Mouse (Mus musculus) myocyte (in vitro differentiated cells): ENCODE measurements at regions not wholly inside any gene's neighbourhood (a gene's known extent, or its start where the extent isn't known, plus 50 kb on each side); places are given as distances from the start of the nearest gene placed in this dataset.

ENCODE experiments used
- CEBPB ChIP-seq: IDR thresholded peaks from 2 replicates; pipeline ENCODE4 v1.6.1; 2011; ENCODE audit warnings: mild to moderate bottlenecking, moderate library complexity; ENCODE audit not compliant: poor library complexity, insufficient read depth, severe bottlenecking
- E2F4 ChIP-seq: IDR thresholded peaks from one replicate; pipeline ENCODE4 v1.6.1; 2011; ENCODE audit warnings: mild to moderate bottlenecking, control low read depth, moderate library complexity; ENCODE audit not compliant: insufficient read depth
- MAX ChIP-seq: IDR thresholded peaks from one replicate; pipeline ENCODE4 v1.6.1; 2011; ENCODE audit warnings: low read depth, mild to moderate bottlenecking, control low read depth
- MYOD1 ChIP-seq, 3 experiments: IDR thresholded peaks; one replicate each; pipeline ENCODE4 v1.6.1; 2011; ENCODE audit warnings: control low read depth in 2 of 3, low read depth in 2 of 3, mild to moderate bottlenecking in 2 of 3, moderate library complexity in 1 of 3; ENCODE audit not compliant: insufficient read length in 2 of 3, control insufficient read depth in 1 of 3
- MYOG ChIP-seq, 3 experiments: IDR thresholded peaks; one replicate each; pipeline ENCODE4 v1.6.1; 2011; ENCODE audit warnings: control low read depth in 2 of 3, low read depth in 2 of 3, mild to moderate bottlenecking in 2 of 3; ENCODE audit not compliant: insufficient read length in 2 of 3, control insufficient read depth in 1 of 3, insufficient read depth in 1 of 3
- POLR2A ChIP-seq: IDR thresholded peaks from one replicate; pipeline ENCODE4 v1.6.1; 2011; ENCODE audit warnings: low read depth, mild to moderate bottlenecking, control low read depth, moderate library complexity; ENCODE audit not compliant: insufficient read length
- POLR2AphosphoS2 ChIP-seq: IDR thresholded peaks from one replicate; pipeline ENCODE4 v1.6.1; 2011; ENCODE audit warnings: low read depth, control low read depth; ENCODE audit not compliant: insufficient read length
- SRF ChIP-seq: IDR thresholded peaks from one replicate; pipeline ENCODE4 v1.6.1; 2011; ENCODE audit warnings: low read depth; ENCODE audit not compliant: control insufficient read depth, insufficient read length
- TCF12 ChIP-seq: IDR thresholded peaks from one replicate; pipeline ENCODE4 v1.6.1; 2011; ENCODE audit warnings: mild to moderate bottlenecking, control low read depth; ENCODE audit not compliant: poor library complexity, insufficient read depth, severe bottlenecking
- TCF3 ChIP-seq: IDR thresholded peaks from one replicate; pipeline ENCODE4 v1.6.1; 2011; ENCODE audit warnings: low read depth, control low read depth; ENCODE audit not compliant: insufficient read length
- USF1 ChIP-seq: IDR thresholded peaks from one replicate; pipeline ENCODE4 v1.6.1; 2011; ENCODE audit warnings: low read depth, mild to moderate bottlenecking, control low read depth, moderate library complexity

- no peak for TF ChIP-seq TCF3
- TF ChIP-seq MAX, result no peak
- no peak for TF ChIP-seq POLR2A
- no peak for TF ChIP-seq USF1
- no peak for TF ChIP-seq POLR2AphosphoS2
- TF ChIP-seq SRF, result no peak
- no peak for TF ChIP-seq MYOD1 (IDR thresholded peaks at IDR 0.05; ENCODE audit: control insufficient read depth in 1 of 3, insufficient read length in 2 of 3, low read depth in 2 of 3)
- TF ChIP-seq E2F4, result no peak
- no peak for TF ChIP-seq MYOG (IDR thresholded peaks at IDR 0.05; ENCODE audit: control insufficient read depth in 1 of 3, insufficient read depth in 1 of 3, insufficient read length in 2 of 3, low read depth in 2 of 3)
- TF ChIP-seq CEBPB, result no peak
- TF ChIP-seq TCF12, result no peak
Measured at GRCm38 (mm10) chr13:44316747-44317446, 412.4 kb upstream of the Jarid2 start.
